Mouse (Mus musculus): ENCODE results near the gene Krtap3-3. TPM values are rescaled to one million over a fixed set of nuclear protein-coding genes. Genes with fewer than 3 reads are reported as not detected.

Gene Krtap3-3
- not detected for polyA plus RNA-seq (2015; fragmentation: Illumina TruSeq; extraction: RNeasy Lipid Tissue Mini Kit (QIAGEN cat#74804); ENCODE audit: insufficient read depth, low read depth, low replicate concordance)

DNA sequence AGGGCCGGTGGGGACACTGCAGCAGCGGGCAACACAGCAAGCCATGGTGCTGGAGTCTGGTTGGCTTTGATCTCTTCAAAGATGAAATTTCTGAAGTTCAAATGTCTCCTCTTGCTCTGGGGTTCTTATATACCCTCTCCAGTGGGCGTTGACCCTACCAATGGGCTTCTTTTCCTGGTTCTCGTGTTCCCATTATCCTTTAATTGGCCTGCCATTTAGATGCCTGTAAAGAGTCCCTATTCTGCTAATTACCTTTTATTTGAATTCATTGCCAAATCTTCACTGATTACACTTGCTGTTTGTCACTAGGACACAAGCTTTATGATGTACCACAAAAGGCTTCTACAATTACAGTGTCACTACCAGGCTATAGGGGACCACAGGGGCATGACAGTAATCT, at the start of gene Krtap3-3:
Gene Krtap3-3 (minus strand): TSS at position 101 of the 400 bp plus-strand sequence.

DNA sequence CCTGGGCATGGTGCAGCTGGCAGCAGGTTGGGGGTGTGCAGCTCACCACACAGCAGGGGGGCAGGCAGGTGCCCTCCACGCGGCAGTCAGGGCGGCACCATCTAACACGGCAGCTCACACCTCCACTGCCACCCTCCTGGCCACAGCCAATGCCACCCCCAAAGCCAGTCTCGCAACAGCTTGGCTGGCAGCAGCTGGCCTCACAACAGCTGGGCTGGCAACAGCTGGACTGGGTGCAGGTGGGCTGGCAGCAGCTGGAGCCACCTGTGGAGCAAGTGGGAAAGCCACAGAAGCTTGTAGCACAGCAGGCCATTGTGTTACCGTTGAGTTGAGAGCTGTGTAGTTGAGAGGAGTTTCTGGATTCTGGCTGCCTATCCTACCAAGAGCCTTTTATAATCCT, 47.1 kb upstream of the Krtap3-3 start, which contains the start of gene Krtap9-3:
Gene Krtap9-3 (minus strand): TSS at position 364 of the 400 bp plus-strand sequence.

DNA sequence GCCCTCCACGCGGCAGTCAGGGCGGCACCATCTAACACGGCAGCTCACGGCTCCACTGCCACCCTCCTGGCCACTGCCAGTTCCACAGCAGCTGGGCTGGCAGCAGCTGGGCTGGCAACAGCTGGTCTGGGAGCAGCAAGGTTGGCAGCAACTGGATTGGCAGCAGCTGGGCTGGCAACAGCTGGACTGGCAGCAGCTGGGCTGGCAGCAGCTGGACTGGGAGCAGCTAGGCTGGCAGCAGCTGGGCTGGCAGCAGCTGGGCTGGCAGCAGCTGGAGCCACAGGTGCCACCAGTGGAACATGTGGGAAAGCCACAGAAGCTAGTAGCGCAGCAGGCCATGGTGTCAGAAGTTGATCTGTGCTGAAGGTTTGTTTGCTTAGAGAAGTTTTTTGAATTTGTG, 40.3 kb upstream of the Krtap3-3 start, which contains the start of gene Krtap1-3:
Gene Krtap1-3 (minus strand): TSS at position 359 of the 400 bp plus-strand sequence.

DNA sequence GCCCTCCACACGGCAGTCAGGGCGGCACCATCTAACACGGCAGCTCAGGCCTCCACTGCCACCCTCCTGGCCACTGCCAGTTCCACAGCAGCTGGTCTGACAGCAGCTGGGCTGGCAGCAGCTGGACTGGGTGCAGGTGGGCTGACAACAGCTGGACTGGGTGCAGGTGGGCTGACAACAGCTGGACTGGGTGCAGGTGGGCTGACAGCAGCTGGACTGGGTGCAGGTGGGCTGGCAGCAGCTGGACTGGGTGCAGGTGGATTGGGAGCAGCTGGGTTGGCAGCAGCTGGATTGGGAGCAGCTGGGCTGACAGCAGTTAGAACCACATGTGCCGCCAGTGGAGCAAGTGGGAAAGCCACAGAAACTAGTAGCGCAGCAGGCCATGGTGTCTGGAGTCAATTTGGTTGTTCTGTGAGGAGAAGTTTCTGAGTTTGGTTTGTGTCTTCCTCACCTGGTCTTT, 32.6 kb upstream of the Krtap3-3 start, which contains the start of gene Krtap1-4:
Gene Krtap1-4 (minus strand): TSS at position 410 of the 460 bp plus-strand sequence.

DNA sequence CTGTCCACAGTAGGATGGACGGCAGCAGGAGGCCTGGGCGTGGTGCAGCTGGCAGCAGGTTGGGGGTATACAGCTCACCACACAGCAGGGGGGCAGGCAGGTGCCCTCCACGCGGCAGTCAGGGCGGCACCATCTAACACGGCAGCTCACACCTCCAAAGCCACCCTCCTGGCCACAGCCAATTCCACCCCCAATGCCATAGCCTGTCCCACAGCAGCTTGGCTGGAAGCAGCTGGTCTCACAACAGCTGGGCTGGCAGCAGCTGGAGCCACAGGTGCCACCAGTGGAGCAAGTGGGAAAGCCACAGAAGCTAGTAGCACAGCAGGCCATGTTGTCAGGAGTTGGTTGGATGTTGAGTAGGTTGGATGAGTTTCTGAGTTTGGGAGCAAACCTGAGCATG, 30.0 kb upstream of the Krtap3-3 start, which contains the start of gene Krtap1-5:
Gene Krtap1-5 (minus strand): TSS at position 381 of the 400 bp plus-strand sequence.

DNA sequence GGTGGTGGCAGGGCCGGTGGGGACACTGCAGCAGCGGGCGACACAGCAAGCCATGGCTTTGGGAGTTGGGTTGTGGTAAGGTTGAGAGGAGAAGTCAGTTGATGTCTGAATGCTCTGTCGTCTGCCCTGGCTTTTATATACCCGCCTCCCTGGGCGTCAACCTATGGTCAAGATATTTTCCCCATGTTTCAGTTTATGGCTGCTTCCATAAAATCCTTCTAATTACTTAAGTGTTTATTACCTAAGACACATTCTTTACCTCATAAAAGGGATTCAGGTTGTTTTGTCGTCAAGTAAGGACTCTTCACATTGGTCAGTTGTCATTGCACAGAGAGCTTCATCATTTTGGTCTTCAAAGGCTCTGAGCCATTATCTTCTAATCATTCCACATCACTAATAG, 15.9 kb upstream of the Krtap3-3 start, which contains the start of gene Krtap3-1:
Gene Krtap3-1 (minus strand): TSS at position 101 of the 400 bp plus-strand sequence.

DNA sequence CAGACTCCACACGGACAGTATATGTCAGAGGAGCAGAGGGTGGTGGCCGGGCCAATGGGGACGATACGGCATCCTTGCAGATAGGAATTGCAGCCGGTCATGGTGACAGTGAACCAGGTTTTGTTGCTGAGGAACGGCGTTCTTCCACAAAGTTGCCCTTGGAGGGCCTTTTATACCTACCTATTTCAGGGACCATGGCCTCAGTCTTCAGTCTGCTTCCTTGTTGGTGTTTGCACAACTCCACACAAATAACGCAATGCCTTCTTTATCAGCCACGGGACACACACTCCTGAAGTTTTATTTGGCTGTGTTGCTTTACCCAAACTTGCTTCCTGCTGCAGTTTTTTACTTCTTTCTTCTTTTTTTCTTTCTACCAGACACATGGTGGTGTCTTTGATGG, 8.7 kb upstream of the Krtap3-3 start, which contains the start of gene Gm11939:
Gene Gm11939 (minus strand): TSS at position 101 of the 400 bp plus-strand sequence.

DNA sequence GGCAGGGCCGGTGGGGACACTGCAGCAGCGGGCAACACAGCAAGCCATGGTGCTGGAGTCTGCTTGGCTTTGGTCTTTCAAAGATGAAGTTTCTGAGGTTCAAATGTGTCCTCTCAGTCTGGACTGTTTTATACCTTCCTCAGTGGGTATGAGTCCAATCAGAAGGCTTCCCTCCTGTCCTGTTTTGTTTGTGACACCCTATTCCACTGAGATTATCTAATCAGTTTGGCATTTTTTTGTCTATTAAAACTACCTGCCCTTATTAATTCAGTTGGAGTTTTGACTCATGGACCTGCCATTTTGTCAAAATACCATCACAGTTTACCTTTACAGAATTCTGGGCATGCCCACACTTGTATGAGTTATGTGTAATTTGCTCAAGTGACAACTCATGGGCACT, 6.1 kb upstream of the Krtap3-3 start, which contains the start of gene Krtap3-2:
Gene Krtap3-2 (minus strand): TSS at position 101 of the 400 bp plus-strand sequence.

DNA sequence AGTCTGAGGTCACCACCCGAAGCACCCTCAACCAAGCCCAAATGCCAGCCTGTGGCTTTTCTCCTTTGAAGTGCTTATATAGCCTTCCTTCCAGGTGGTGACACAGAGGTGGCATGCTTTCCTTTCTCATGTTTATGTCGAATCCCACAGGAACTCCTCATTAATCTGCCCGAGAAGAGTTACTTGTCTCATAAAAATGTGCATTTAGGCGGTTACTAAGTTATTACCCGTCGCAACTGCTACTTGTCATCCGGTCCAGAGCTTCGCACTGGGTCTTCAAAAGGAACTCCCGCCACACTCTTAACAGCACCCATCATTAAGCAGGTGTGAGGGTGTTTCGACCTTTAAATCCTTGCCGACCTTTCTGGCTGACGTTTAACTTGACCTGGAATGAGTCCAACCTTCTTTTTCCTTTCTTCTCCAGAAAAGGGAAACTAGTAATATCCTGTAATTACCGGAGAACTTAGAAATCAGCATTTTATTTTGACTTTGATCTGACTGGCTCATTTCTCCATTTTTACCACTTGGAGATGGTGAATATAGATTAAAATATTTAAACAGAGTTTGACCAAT, 29.3 kb downstream of the Krtap3-3 start, which contains the start of gene Krt39:
Gene Krt39 (minus strand): TSS at position 51 of the 573 bp plus-strand sequence.

Other genes starting within 250 kb of the Krtap3-3 start
- gene Krt25, start 227.9 kb downstream of the Krtap3-3 start, polyA plus RNA-seq (2015; fragmentation: Illumina TruSeq; extraction: RNeasy Lipid Tissue Mini Kit (QIAGEN cat#74804); ENCODE audit: insufficient read depth, low read depth, low replicate concordance), result not detected
- not detected for gene Krt26, start 212.9 kb downstream of the Krtap3-3 start, polyA plus RNA-seq (2015; fragmentation: Illumina TruSeq; extraction: RNeasy Lipid Tissue Mini Kit (QIAGEN cat#74804); ENCODE audit: insufficient read depth, low read depth, low replicate concordance)
- gene Krt27, start 199.8 kb downstream of the Krtap3-3 start, polyA plus RNA-seq (2015; fragmentation: Illumina TruSeq; extraction: RNeasy Lipid Tissue Mini Kit (QIAGEN cat#74804); ENCODE audit: insufficient read depth, low read depth, low replicate concordance), result not detected
- not detected for gene Krt28, start 176.0 kb downstream of the Krtap3-3 start, polyA plus RNA-seq (2015; fragmentation: Illumina TruSeq; extraction: RNeasy Lipid Tissue Mini Kit (QIAGEN cat#74804); ENCODE audit: insufficient read depth, low read depth, low replicate concordance)
- gene Krt10, start 161.5 kb downstream of the Krtap3-3 start, polyA plus RNA-seq (2015; fragmentation: Illumina TruSeq; extraction: RNeasy Lipid Tissue Mini Kit (QIAGEN cat#74804); ENCODE audit: insufficient read depth, low read depth, low replicate concordance), result 3.7 TPM
- gene Krt12, start 128.6 kb downstream of the Krtap3-3 start, polyA plus RNA-seq (2015; fragmentation: Illumina TruSeq; extraction: RNeasy Lipid Tissue Mini Kit (QIAGEN cat#74804); ENCODE audit: insufficient read depth, low read depth, low replicate concordance), result not detected
- gene Krt20, start 112.7 kb downstream of the Krtap3-3 start, polyA plus RNA-seq (2015; fragmentation: Illumina TruSeq; extraction: RNeasy Lipid Tissue Mini Kit (QIAGEN cat#74804); ENCODE audit: insufficient read depth, low read depth, low replicate concordance), result not detected
- gene Krt23, start 57.7 kb downstream of the Krtap3-3 start, polyA plus RNA-seq (2015; fragmentation: Illumina TruSeq; extraction: RNeasy Lipid Tissue Mini Kit (QIAGEN cat#74804); ENCODE audit: insufficient read depth, low read depth, low replicate concordance), result 2.0 TPM
- not detected for gene Krt39, start 29.5 kb downstream of the Krtap3-3 start, polyA plus RNA-seq (2015; fragmentation: Illumina TruSeq; extraction: RNeasy Lipid Tissue Mini Kit (QIAGEN cat#74804); ENCODE audit: insufficient read depth, low read depth, low replicate concordance)
- gene Krt40, start 7.7 kb downstream of the Krtap3-3 start, polyA plus RNA-seq (2015; fragmentation: Illumina TruSeq; extraction: RNeasy Lipid Tissue Mini Kit (QIAGEN cat#74804); ENCODE audit: insufficient read depth, low read depth, low replicate concordance), result not detected
- gene Krtap3-2, start 6.0 kb upstream of the Krtap3-3 start, polyA plus RNA-seq (2015; fragmentation: Illumina TruSeq; extraction: RNeasy Lipid Tissue Mini Kit (QIAGEN cat#74804); ENCODE audit: insufficient read depth, low read depth, low replicate concordance), result not detected
- not detected for gene Gm11939, start 8.6 kb upstream of the Krtap3-3 start, polyA plus RNA-seq (2015; fragmentation: Illumina TruSeq; extraction: RNeasy Lipid Tissue Mini Kit (QIAGEN cat#74804); ENCODE audit: insufficient read depth, low read depth, low replicate concordance)
- not detected for gene Krtap3-1, start 15.8 kb upstream of the Krtap3-3 start, polyA plus RNA-seq (2015; fragmentation: Illumina TruSeq; extraction: RNeasy Lipid Tissue Mini Kit (QIAGEN cat#74804); ENCODE audit: insufficient read depth, low read depth, low replicate concordance)
- gene Krtap1-5, start 30.2 kb upstream of the Krtap3-3 start, polyA plus RNA-seq (2015; fragmentation: Illumina TruSeq; extraction: RNeasy Lipid Tissue Mini Kit (QIAGEN cat#74804); ENCODE audit: insufficient read depth, low read depth, low replicate concordance), result not detected
- gene Krtap1-4, start 32.8 kb upstream of the Krtap3-3 start, polyA plus RNA-seq (2015; fragmentation: Illumina TruSeq; extraction: RNeasy Lipid Tissue Mini Kit (QIAGEN cat#74804); ENCODE audit: insufficient read depth, low read depth, low replicate concordance), result not detected
- not detected for gene Krtap1-3, start 40.5 kb upstream of the Krtap3-3 start, polyA plus RNA-seq (2015; fragmentation: Illumina TruSeq; extraction: RNeasy Lipid Tissue Mini Kit (QIAGEN cat#74804); ENCODE audit: insufficient read depth, low read depth, low replicate concordance)
- gene Krtap9-3, start 47.2 kb upstream of the Krtap3-3 start, polyA plus RNA-seq (2015; fragmentation: Illumina TruSeq; extraction: RNeasy Lipid Tissue Mini Kit (QIAGEN cat#74804); ENCODE audit: insufficient read depth, low read depth, low replicate concordance), result not detected
- not detected for gene Gm11938, start 52.4 kb upstream of the Krtap3-3 start, polyA plus RNA-seq (2015; fragmentation: Illumina TruSeq; extraction: RNeasy Lipid Tissue Mini Kit (QIAGEN cat#74804); ENCODE audit: insufficient read depth, low read depth, low replicate concordance)
- not detected for gene Gm11937, start 59.3 kb upstream of the Krtap3-3 start, polyA plus RNA-seq (2015; fragmentation: Illumina TruSeq; extraction: RNeasy Lipid Tissue Mini Kit (QIAGEN cat#74804); ENCODE audit: insufficient read depth, low read depth, low replicate concordance)
- not detected for gene Krtap2-4, start 64.0 kb upstream of the Krtap3-3 start, polyA plus RNA-seq (2015; fragmentation: Illumina TruSeq; extraction: RNeasy Lipid Tissue Mini Kit (QIAGEN cat#74804); ENCODE audit: insufficient read depth, low read depth, low replicate concordance)
- not detected for gene Gm11562, start 69.6 kb upstream of the Krtap3-3 start, polyA plus RNA-seq (2015; fragmentation: Illumina TruSeq; extraction: RNeasy Lipid Tissue Mini Kit (QIAGEN cat#74804); ENCODE audit: insufficient read depth, low read depth, low replicate concordance)
- not detected for gene Krtap4-1, start 77.4 kb upstream of the Krtap3-3 start, polyA plus RNA-seq (2015; fragmentation: Illumina TruSeq; extraction: RNeasy Lipid Tissue Mini Kit (QIAGEN cat#74804); ENCODE audit: insufficient read depth, low read depth, low replicate concordance)
- not detected for gene Krtap4-2, start 84.2 kb upstream of the Krtap3-3 start, polyA plus RNA-seq (2015; fragmentation: Illumina TruSeq; extraction: RNeasy Lipid Tissue Mini Kit (QIAGEN cat#74804); ENCODE audit: insufficient read depth, low read depth, low replicate concordance)
- gene Krtap4-7, start 93.2 kb upstream of the Krtap3-3 start, polyA plus RNA-seq (2015; fragmentation: Illumina TruSeq; extraction: RNeasy Lipid Tissue Mini Kit (QIAGEN cat#74804); ENCODE audit: insufficient read depth, low read depth, low replicate concordance), result not detected
- not detected for gene Gm11555, start 99.4 kb upstream of the Krtap3-3 start, polyA plus RNA-seq (2015; fragmentation: Illumina TruSeq; extraction: RNeasy Lipid Tissue Mini Kit (QIAGEN cat#74804); ENCODE audit: insufficient read depth, low read depth, low replicate concordance)
- gene Gm11563, start 108.1 kb upstream of the Krtap3-3 start, polyA plus RNA-seq (2015; fragmentation: Illumina TruSeq; extraction: RNeasy Lipid Tissue Mini Kit (QIAGEN cat#74804); ENCODE audit: insufficient read depth, low read depth, low replicate concordance), result not detected
- not detected for gene Krtap4-6, start 115.1 kb upstream of the Krtap3-3 start, polyA plus RNA-seq (2015; fragmentation: Illumina TruSeq; extraction: RNeasy Lipid Tissue Mini Kit (QIAGEN cat#74804); ENCODE audit: insufficient read depth, low read depth, low replicate concordance)
- gene Gm14190, start 139.9 kb upstream of the Krtap3-3 start, polyA plus RNA-seq (2015; fragmentation: Illumina TruSeq; extraction: RNeasy Lipid Tissue Mini Kit (QIAGEN cat#74804); ENCODE audit: insufficient read depth, low read depth, low replicate concordance), result not detected
- gene Gm14180, start 183.4 kb upstream of the Krtap3-3 start, polyA plus RNA-seq (2015; fragmentation: Illumina TruSeq; extraction: RNeasy Lipid Tissue Mini Kit (QIAGEN cat#74804); ENCODE audit: insufficient read depth, low read depth, low replicate concordance), result not detected
- gene Gm11595, start 222.0 kb upstream of the Krtap3-3 start, polyA plus RNA-seq (2015; fragmentation: Illumina TruSeq; extraction: RNeasy Lipid Tissue Mini Kit (QIAGEN cat#74804); ENCODE audit: insufficient read depth, low read depth, low replicate concordance), result not detected
- gene Krtap4-8, start 229.8 kb upstream of the Krtap3-3 start, polyA plus RNA-seq (2015; fragmentation: Illumina TruSeq; extraction: RNeasy Lipid Tissue Mini Kit (QIAGEN cat#74804); ENCODE audit: insufficient read depth, low read depth, low replicate concordance), result not detected
- not detected for gene Krtap4-9, start 234.3 kb upstream of the Krtap3-3 start, polyA plus RNA-seq (2015; fragmentation: Illumina TruSeq; extraction: RNeasy Lipid Tissue Mini Kit (QIAGEN cat#74804); ENCODE audit: insufficient read depth, low read depth, low replicate concordance)
- gene Gm11596, start 242.6 kb upstream of the Krtap3-3 start, polyA plus RNA-seq (2015; fragmentation: Illumina TruSeq; extraction: RNeasy Lipid Tissue Mini Kit (QIAGEN cat#74804); ENCODE audit: insufficient read depth, low read depth, low replicate concordance), result not detected
- not detected for gene Gm11569, start 248.1 kb upstream of the Krtap3-3 start, polyA plus RNA-seq (2015; fragmentation: Illumina TruSeq; extraction: RNeasy Lipid Tissue Mini Kit (QIAGEN cat#74804); ENCODE audit: insufficient read depth, low read depth, low replicate concordance)